Mouse (Mus musculus): ENCODE data around the gene 1700019N19Rik.

1700019N19Rik gene

GRCm38 (mm10) chr19:58806364-58806763 lies 12.1 kb upstream of the 1700019N19Rik start:
- DNase-seq (ENCODE audit: low spot score): peak; percentile 68

DNA sequence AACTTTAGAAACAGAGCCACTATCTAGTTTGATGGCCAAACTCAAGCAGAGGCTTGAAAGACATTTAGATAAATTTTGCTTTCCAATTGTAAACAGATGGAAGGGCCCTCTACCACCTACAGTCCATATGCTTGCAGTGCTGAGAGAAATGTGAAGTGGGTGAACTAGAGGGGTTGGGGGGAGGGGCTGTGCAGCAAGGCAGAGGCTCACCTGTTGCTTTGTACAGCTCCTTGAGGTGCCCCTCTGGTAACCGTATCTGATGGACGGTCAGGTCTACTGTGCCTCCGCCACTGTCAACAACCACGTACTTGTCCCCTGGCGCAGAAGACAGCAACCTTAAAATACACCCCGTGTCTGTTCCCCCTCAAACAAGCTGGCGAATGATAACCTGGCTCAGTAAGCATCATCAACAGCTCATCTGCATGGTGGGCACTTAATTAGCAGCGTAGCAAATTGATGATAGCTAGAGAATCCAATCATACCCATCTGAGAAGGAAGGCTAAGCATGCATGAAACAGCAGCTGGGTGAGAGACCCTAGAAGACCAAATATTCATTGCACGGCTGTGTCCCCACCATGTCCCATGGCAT lies 11.0 kb upstream of the 1700019N19Rik start:
- DNase-seq (ENCODE audit: low spot score): no peak

DNA sequence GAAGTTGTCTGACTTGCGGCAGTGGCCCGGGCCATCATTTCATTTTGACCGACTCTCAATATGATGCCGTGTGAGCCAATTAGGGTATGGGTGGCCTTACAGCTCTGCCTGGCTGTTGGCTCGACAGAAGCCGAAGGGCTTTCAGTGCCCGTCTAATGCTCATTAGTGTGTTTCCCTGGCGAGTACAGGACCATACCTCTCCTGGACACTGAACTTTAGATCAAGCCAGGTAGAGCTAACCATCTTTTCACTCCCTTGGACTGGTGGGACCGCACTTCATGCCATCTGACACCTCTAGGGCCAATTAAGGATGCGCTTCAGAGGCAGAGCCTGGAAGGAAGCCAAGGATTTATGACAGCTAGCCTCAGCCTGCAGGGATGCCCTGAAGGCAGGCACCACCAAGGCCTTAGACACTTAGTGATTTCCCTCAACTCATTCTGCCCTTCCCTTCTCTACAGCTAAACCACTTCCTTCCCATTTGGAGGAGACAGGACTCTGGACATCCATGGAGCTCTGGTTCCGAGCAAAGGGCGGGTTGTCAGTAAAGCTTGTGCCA lies 931 bp upstream of the 1700019N19Rik start:
- no peak for DNase-seq (ENCODE audit: low spot score)

DNA sequence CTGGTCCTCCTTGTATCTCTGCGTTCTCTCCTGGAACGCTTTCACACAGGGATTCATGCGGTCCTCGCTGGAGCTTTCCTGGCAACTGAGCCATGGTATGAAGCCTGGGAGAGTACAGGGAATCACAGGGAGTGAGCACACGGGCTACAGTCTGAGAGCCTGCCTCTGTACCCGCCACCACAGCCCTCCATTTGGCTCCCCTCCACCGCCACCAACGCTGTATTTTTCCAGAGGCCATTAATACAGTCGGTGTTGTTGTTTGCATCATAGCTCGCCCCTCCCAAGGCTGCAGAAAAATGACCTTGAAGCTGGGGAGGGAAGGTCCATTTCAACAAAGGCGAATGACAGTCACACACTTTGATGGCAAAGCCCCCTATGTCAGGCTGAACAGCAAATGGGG lies 5.1 kb downstream of the 1700019N19Rik start:
- DNase-seq (ENCODE audit: low spot score): no peak

DNA sequence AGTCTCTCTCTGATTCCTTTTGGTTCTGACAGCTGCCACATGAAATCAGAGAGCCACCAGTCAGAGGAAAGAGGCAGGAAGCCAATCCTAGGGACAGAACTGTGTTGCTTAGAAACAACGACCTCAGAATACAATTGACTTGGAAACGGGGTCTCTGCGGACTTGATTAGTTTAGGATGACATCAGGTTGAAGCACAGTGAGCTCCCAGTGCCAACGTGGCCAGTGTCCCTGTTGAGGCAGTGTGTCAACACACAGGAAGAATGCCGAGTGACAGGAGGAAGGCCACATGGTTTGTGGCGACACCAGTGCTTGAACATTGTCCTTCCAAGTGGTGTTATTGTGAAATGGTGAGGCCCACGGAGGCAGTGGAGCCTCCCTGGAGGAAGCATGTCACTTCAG lies 10.3 kb downstream of the 1700019N19Rik start:
- DNase-seq (ENCODE audit: low spot score): no peak

DNA sequence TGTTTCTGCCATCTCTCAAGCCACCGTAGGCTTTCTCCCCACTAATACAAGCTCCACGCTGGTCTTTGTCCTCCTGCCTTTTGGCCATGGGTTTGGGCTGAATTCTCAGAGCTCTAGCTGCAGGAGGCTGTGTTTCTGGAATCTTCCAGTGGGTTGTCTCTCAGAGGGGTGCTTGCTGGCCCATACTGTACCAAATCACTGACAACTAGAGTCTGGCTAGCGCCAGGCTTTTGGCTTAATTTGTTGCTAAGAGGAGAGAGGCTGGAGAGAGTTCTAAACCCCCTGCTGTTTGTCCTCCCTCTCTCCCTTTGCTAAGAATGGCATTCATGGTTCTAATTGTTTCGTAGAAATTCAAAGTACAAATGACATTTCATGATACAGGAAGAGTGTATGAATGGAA lies 12.7 kb downstream of the 1700019N19Rik start:
- DNase-seq (ENCODE audit: low spot score): no peak

- no peak for DNase-seq (ENCODE audit: low spot score)
These were observed 17.8 kb downstream of the 1700019N19Rik start for GRCm38 (mm10) chr19:58776461-58776860.

- DNase-seq (ENCODE audit: low spot score): no peak
These were observed 26.9 kb downstream of the 1700019N19Rik start for GRCm38 (mm10) chr19:58767329-58767728.

- DNase-seq (ENCODE audit: low spot score): peak; percentile 71
These were observed 31.3 kb downstream of the 1700019N19Rik start for GRCm38 (mm10) chr19:58762848-58763541.

GRCm38 (mm10) chr19:58762316-58762715 lies 31.9 kb downstream of the 1700019N19Rik start:
- DNase-seq (ENCODE audit: low spot score): no peak

DNA sequence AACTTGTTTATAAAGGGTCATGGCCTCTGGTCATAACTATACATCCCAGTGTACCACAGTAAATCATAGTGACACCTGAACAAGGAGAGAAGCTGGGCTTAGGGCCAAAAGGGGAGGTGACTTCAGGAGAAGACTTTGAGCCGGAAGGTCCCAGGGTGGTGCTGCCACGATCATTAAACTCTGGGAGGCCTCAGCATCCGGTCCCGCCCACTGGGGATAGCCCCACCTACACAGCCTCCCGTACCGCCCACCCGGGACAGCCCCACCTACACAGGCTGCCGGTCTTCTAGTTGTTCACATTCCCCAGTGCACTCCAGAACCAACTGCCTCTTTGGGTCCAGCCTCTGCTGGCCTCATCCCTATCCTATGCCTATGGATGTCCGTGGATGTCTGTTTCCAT lies 34.8 kb downstream of the 1700019N19Rik start, which contains the start of gene Pnliprp2:
Gene Pnliprp2 (plus strand): TSS at position 297 of the 400 bp plus-strand sequence.
- DNase-seq (ENCODE audit: low spot score): peak; percentile 38

DNA sequence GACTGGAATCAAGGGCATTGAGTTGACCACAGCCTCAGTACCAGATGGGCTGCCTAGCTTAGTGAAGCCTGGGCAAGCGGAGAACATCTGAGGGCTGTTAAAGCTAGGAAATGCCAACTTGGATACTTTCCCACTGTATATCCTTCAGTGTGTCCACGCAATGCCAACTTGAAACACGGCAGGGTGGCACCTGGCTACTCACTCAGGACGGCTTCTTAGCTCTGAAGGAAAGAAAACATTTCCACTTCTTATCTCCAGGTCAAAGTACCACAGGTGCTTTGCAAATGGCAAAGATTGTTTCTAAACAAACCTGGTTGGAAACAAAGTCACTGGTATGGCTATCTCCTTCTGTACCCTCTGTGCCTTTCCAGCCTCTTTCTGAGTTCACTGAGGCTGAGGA lies 35.4 kb downstream of the 1700019N19Rik start:
- DNase-seq (ENCODE audit: low spot score): no peak

- DNase-seq (ENCODE audit: low spot score): no peak
These were observed 42.8 kb downstream of the 1700019N19Rik start for GRCm38 (mm10) chr19:58751504-58751903.

DNA sequence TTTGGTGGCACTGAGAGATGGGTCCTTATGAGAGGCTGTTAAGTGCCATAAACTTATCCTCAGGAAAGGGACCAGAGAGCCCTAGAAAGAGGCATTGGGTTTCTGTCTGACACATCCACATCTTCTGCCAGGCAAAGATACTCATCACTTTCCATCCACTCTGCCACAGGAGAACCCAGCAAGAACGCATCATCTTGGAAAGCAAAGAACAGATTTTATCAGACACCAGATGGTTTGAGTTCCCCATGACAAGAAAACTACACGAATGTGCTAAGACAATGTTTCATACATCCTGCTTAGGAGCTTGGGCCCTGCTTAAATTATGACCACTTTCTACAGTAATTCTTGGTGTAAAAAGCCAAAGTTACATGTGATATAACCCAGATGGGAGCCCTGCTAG lies 43.4 kb downstream of the 1700019N19Rik start:
- no peak for DNase-seq (ENCODE audit: low spot score)

- DNase-seq (ENCODE audit: low spot score): no peak
These were observed 46.7 kb downstream of the 1700019N19Rik start for GRCm38 (mm10) chr19:58747498-58748000.

GRCm38 (mm10) chr19:58743736-58744135 lies 50.5 kb downstream of the 1700019N19Rik start:
- no peak for DNase-seq (ENCODE audit: low spot score)

DNA sequence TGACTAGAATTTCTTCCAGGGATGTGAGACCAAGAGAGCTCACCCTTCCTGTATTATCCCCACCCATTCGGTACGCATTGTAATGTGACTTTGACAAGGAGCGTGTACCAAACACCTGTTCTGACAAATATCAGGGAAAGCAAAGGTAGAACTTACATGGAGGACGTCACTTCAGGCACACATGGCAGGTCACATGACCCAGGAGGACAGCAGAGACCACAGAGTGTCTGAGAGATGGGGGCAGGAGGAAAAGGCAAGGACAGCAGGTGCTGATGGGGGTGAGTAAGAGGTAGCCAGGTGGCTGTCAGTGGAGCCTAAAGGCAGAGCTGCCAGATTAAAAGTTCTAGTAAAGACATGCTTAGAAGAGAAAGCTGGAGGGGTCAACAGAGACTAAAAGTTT lies 51.5 kb downstream of the 1700019N19Rik start:
- DNase-seq (ENCODE audit: low spot score): no peak

DNA sequence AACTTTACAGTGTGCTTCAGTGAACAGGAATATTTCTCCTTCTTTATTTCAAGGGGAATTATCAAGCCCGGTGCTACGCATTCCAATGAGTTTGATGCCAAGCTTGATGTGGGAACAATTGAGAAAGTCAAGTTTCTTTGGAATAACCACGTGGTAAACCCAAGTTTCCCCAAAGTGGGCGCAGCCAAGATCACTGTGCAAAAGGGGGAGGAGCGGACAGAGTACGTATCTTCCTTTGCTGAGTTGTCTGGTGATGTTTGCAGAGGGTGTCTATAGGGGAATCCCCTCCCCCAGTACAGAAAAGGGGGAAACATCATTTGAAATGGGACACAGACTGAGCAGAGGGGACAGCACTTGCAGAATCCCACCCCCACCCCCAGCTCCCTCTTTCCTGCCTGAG lies 53.2 kb downstream of the 1700019N19Rik start:
- DNase-seq (ENCODE audit: low spot score): no peak

GRCm38 (mm10) chr19:58738111-58738510 lies 56.1 kb downstream of the 1700019N19Rik start:
- no peak for DNase-seq (ENCODE audit: low spot score)

Measured in urinary bladder, postnatal 14 days (tissue).